Mouse (Mus musculus) CH12.LX (cell line): ENCODE measurements around the gene Nrap.

ENCODE experiments used
- CTCF ChIP-seq, 2 experiments: IDR thresholded peaks in 1 of 2; conservative IDR thresholded peaks in 1 of 2; 2 replicates each; pipeline ENCODE4 v1.5.1; 2011 to 2012; ENCODE audit warnings: low read depth in 2 of 2, low read length in 2 of 2, improper control_type of control experiment in 1 of 2, inconsistent platforms in 1 of 2, mild to moderate bottlenecking in 1 of 2, moderate library complexity in 1 of 2
- E2F4 ChIP-seq: IDR thresholded peaks from 2 replicates; pipeline ENCODE4 v1.6.1; 2011; ENCODE audit warnings: low read depth, low read length, improper control_type of control experiment; ENCODE audit not compliant: insufficient replicate concordance
- EP300 ChIP-seq: IDR thresholded peaks from 2 replicates; pipeline ENCODE4 v1.6.1; 2011; ENCODE audit warnings: low read length, improper control_type of control experiment
- ETS1 ChIP-seq: conservative IDR thresholded peaks from 2 replicates; pipeline ENCODE4 v1.6.1; 2012; ENCODE audit warnings: low read depth, mild to moderate bottlenecking, inconsistent platforms, low read length, improper control_type of control experiment, moderate library complexity
- GABPA ChIP-seq: IDR thresholded peaks from 2 replicates; pipeline ENCODE4 v1.6.1; 2012; ENCODE audit warnings: low read depth, low read length, improper control_type of control experiment, inconsistent platforms; ENCODE audit not compliant: insufficient replicate concordance
- JUND ChIP-seq: conservative IDR thresholded peaks from 2 replicates; pipeline ENCODE4 v1.6.1; 2011; ENCODE audit warnings: low read depth, low read length, improper control_type of control experiment
- MAX ChIP-seq: IDR thresholded peaks from 2 replicates; pipeline ENCODE4 v1.6.1; 2011; ENCODE audit warnings: low read length, improper control_type of control experiment
- NRF1 ChIP-seq: IDR thresholded peaks from 2 replicates; pipeline ENCODE4 v1.6.1; 2014; ENCODE audit warnings: low read depth, mild to moderate bottlenecking, inconsistent platforms, low read length, improper control_type of control experiment, moderate library complexity
- RAD21 ChIP-seq: IDR thresholded peaks from 2 replicates; pipeline ENCODE4 v1.6.1; 2011; ENCODE audit warnings: low read depth, mild to moderate bottlenecking, low read length, improper control_type of control experiment, moderate library complexity
- SMC3 ChIP-seq: IDR thresholded peaks from 2 replicates; pipeline ENCODE4 v1.6.1; 2011; ENCODE audit warnings: low read depth, low read length, improper control_type of control experiment
- USF1 ChIP-seq: IDR thresholded peaks from 2 replicates; pipeline ENCODE4 v1.6.1; 2014; ENCODE audit warnings: low read depth, mild to moderate bottlenecking, inconsistent platforms, low read length, improper control_type of control experiment
- ZNF384 ChIP-seq: IDR thresholded peaks from 2 replicates; pipeline ENCODE4 v1.6.1; 2012; ENCODE audit warnings: low read depth, low read length, improper control_type of control experiment, inconsistent platforms

GRCm38 (mm10) chr19:56406581-56406980, 16.7 kb upstream of the Nrap start:
- TF ChIP-seq ZNF384: no peak
- no peak for TF ChIP-seq EP300
- TF ChIP-seq CTCF (conservative IDR thresholded peaks at IDR 0.05 in 1 of 2, IDR thresholded peaks at IDR 0.05 in 1 of 2; ENCODE audit: low read depth in 2 of 2, low read length in 2 of 2): no peak
- no peak for TF ChIP-seq MAX
- TF ChIP-seq NRF1: no peak
- TF ChIP-seq USF1: no peak
- no peak for TF ChIP-seq GABPA
- TF ChIP-seq RAD21: no peak
- TF ChIP-seq SMC3: no peak
- no peak for TF ChIP-seq JUND
- no peak for TF ChIP-seq E2F4
- no peak for TF ChIP-seq ETS1
